ENCODE assay signal across 18 mouse cellular contexts in genomic region chr9:71877867-71878266, GRCm38 (mm10).
DNase-seq lines count a peak whose midpoint lies in the region; ATAC-seq and TF ChIP-seq lines count a peak whose summit lies in the region.
"Had no signal": no experiment of that assay in that cellular context is flagged by ENCODE, and none has a peak within 500 bp of the region (broad histone marks: within the 10 kb centered on the region; RNA-seq: fewer than 3 reads in every experiment).

No protein-coding gene starts in this region.

- H3K4me3 ChIP-seq in intestine, postnatal 0 days (ENCODE audit: low read depth, low read length), result no peak overlapping the region
- H3K4me3 ChIP-seq in intestine, embryonic 15.5 days (replicated peaks), result no peak overlapping the region
- no peak overlapping the region for H3K4me3 ChIP-seq in embryonic facial prominence, embryonic 15.5 days (replicated peaks)
- H3K4me3 ChIP-seq in midbrain, embryonic 15.5 days, result no peak overlapping the region
- no peak overlapping the region for H3K4me3 ChIP-seq in heart, embryonic 11.5 days (ENCODE audit: low read depth, low read length)
- H3K4me3 ChIP-seq: embryonic facial prominence, embryonic 12.5 days; heart, adult 2 months; kidney, embryonic 15.5 days had no signal

- TF ChIP-seq CTCF in intestine, postnatal 0 days (IDR thresholded peaks at IDR 0.05; ENCODE audit: low read depth), result no peak

- ATAC-seq in intestine, postnatal 0 days, result no peak
- ATAC-seq in intestine, embryonic 15.5 days, result no peak
- no peak for ATAC-seq in embryonic facial prominence, embryonic 15.5 days (ENCODE audit: insufficient number of reproducible peaks, low FRiP score, low TSS enrichment, low read depth)
- ATAC-seq in midbrain, embryonic 15.5 days (replicated peaks), result no peak
- no peak for ATAC-seq in heart, embryonic 11.5 days (replicated peaks; ENCODE audit: insufficient number of reproducible peaks, low FRiP score, low TSS enrichment)
- ATAC-seq: inflammation-experienced regulatory T-cells, adult 6 months had no signal

- H3K4me2 ChIP-seq in intestine, postnatal 0 days (replicated peaks; ENCODE audit: low read depth), result no peak overlapping the region
- no peak overlapping the region for H3K4me2 ChIP-seq in intestine, embryonic 15.5 days (replicated peaks)
- H3K4me2 ChIP-seq in embryonic facial prominence, embryonic 15.5 days (replicated peaks), result no peak overlapping the region
- H3K4me2 ChIP-seq in midbrain, embryonic 15.5 days, result no peak overlapping the region
- H3K4me2 ChIP-seq in heart, embryonic 11.5 days, result no peak overlapping the region
- H3K4me2 ChIP-seq: embryonic facial prominence, embryonic 12.5 days; kidney, embryonic 15.5 days had no signal

- no peaks in the 10 kb centered on the region for H3K9me3 ChIP-seq in intestine, postnatal 0 days (ENCODE audit: control insufficient read depth)
- no peaks in the 10 kb centered on the region for H3K9me3 ChIP-seq in intestine, embryonic 15.5 days
- H3K9me3 ChIP-seq in embryonic facial prominence, embryonic 15.5 days (replicated peaks), result no peaks in the 10 kb centered on the region
- H3K9me3 ChIP-seq in midbrain, embryonic 15.5 days, result no peaks in the 10 kb centered on the region
- no peaks in the 10 kb centered on the region for H3K9me3 ChIP-seq in heart, embryonic 11.5 days (replicated peaks; ENCODE audit: control insufficient read depth, low read length)
- H3K9me3 ChIP-seq: embryonic facial prominence, embryonic 12.5 days; kidney, embryonic 15.5 days had no signal

- DNase-seq in Muller cell, postnatal 12 days (ENCODE audit: inconsistent ontology term), result peak; percentile 32
- DNase-seq in urinary bladder, adult 18-20 months (ENCODE audit: low spot score in 2 of 2), result no peak
- DNase-seq: adrenal gland, postnatal 14 days; B cell, adult 2 months; cerebellum, adult 2 months; gastrocnemius, postnatal 14 days; heart, adult 2 months; right cerebral cortex, postnatal 4 days; thymus, postnatal 25 days had no signal

- H3K9ac ChIP-seq in intestine, postnatal 0 days (ENCODE audit: low read depth, low read length), result no peak overlapping the region
- no peak overlapping the region for H3K9ac ChIP-seq in intestine, embryonic 15.5 days
- no peak overlapping the region for H3K9ac ChIP-seq in embryonic facial prominence, embryonic 15.5 days
- H3K9ac ChIP-seq in midbrain, embryonic 15.5 days, result no peak overlapping the region
- no peak overlapping the region for H3K9ac ChIP-seq in heart, embryonic 11.5 days (ENCODE audit: low read depth, low read length)
- H3K9ac ChIP-seq: embryonic facial prominence, embryonic 12.5 days; kidney, embryonic 15.5 days; liver, embryonic 14.5 days had no signal

- H3K27ac ChIP-seq in intestine, postnatal 0 days (ENCODE audit: low read depth, low read length), result peak overlapping the region; percentile 28
- H3K27ac ChIP-seq in intestine, embryonic 15.5 days, result no peak overlapping the region
- 0 out of 2 replicates have a peak overlapping the region, but pooled peaks have one; percentile 1 for H3K27ac ChIP-seq in embryonic facial prominence, embryonic 15.5 days (replicated peaks)
- 0 out of 2 replicates have a peak overlapping the region, but pooled peaks have one; percentile 28 for H3K27ac ChIP-seq in midbrain, embryonic 15.5 days
- H3K27ac ChIP-seq in heart, embryonic 11.5 days (ENCODE audit: low read depth, low read length), result no peak overlapping the region
- H3K27ac ChIP-seq: embryonic facial prominence, embryonic 12.5 days; heart, adult 2 months; kidney, embryonic 15.5 days; liver, embryonic 14.5 days had no signal

- H3K4me1 ChIP-seq in intestine, postnatal 0 days (replicated peaks; ENCODE audit: control insufficient read depth, insufficient read depth, low read length), result no peaks in the 10 kb centered on the region
- H3K4me1 ChIP-seq in intestine, embryonic 15.5 days (replicated peaks), result peaks cover 9% of the 10 kb centered on the region; the same call in 1 of the 2 replicates
- peaks cover 5% of the 10 kb centered on the region; the same call in 1 of the 2 replicates for H3K4me1 ChIP-seq in embryonic facial prominence, embryonic 15.5 days
- peaks cover 23% of the 10 kb centered on the region for H3K4me1 ChIP-seq in midbrain, embryonic 15.5 days
- H3K4me1 ChIP-seq in heart, embryonic 11.5 days (ENCODE audit: control insufficient read depth, insufficient read depth, low read length), result peaks cover 6% of the 10 kb centered on the region; the same call in 1 of the 2 replicates

- WGBS in intestine, postnatal 0 days, result 90% methylated on average over 3 of the region's 3 CpGs
- 85% methylated on average over 3 of the region's 3 CpGs for WGBS in intestine, embryonic 15.5 days
- WGBS in embryonic facial prominence, embryonic 15.5 days, result 76% methylated on average over 3 of the region's 3 CpGs
- 58% methylated on average over 3 of the region's 3 CpGs for WGBS in midbrain, embryonic 15.5 days
- WGBS in heart, embryonic 11.5 days (ENCODE audit: insufficient replicate concordance), result 88% methylated on average over 3 of the region's 3 CpGs

- peaks cover 41% of the 10 kb centered on the region for H3K36me3 ChIP-seq in intestine, postnatal 0 days (ENCODE audit: control insufficient read depth, insufficient read depth)
- peaks cover 10% of the 10 kb centered on the region for H3K36me3 ChIP-seq in intestine, embryonic 15.5 days
- H3K36me3 ChIP-seq in embryonic facial prominence, embryonic 15.5 days, result peaks cover 33% of the 10 kb centered on the region
- 0 out of 2 replicates have a peak, but pooled peaks cover 5% of the 10 kb centered on the region for H3K36me3 ChIP-seq in midbrain, embryonic 15.5 days (replicated peaks)
- peaks cover 5% of the 10 kb centered on the region for H3K36me3 ChIP-seq in heart, embryonic 11.5 days (ENCODE audit: control insufficient read depth, insufficient read depth, low read length)

- no peaks in the 10 kb centered on the region for H3K27me3 ChIP-seq in intestine, postnatal 0 days (replicated peaks; ENCODE audit: control insufficient read depth, insufficient read depth, low read length)
- no peaks in the 10 kb centered on the region for H3K27me3 ChIP-seq in intestine, embryonic 15.5 days (replicated peaks)
- H3K27me3 ChIP-seq in embryonic facial prominence, embryonic 15.5 days, result no peaks in the 10 kb centered on the region
- H3K27me3 ChIP-seq in midbrain, embryonic 15.5 days (replicated peaks), result no peaks in the 10 kb centered on the region
- H3K27me3 ChIP-seq in heart, embryonic 11.5 days (ENCODE audit: control insufficient read depth, insufficient read depth, low read length), result no peaks in the 10 kb centered on the region
- H3K27me3 ChIP-seq: embryonic facial prominence, embryonic 12.5 days; kidney, embryonic 15.5 days had no signal

Comparison
In these comparisons a context has a peak if more than half of its experiments do, and no peak if none do; other contexts are left out.
1. H3K27ac ChIP-seq: peak in intestine, postnatal 0 days (single experiment), embryonic facial prominence, embryonic 15.5 days (single experiment) and midbrain, embryonic 15.5 days (single experiment); none in intestine, embryonic 15.5 days (single experiment) and heart, embryonic 11.5 days (single experiment).